Mouse (Mus musculus) kidney, adult 2 months (tissue): ENCODE measurements around the gene Gemin7.

ENCODE experiments used
- CTCF ChIP-seq: fragments of 200-500 bp; conservative IDR thresholded peaks from 2 replicates; pipeline ENCODE4 v1.5.1; 2011; ENCODE audit warnings: low read depth, mild to moderate bottlenecking, control low read depth, low read length, moderate library complexity, mixed read lengths; ENCODE audit not compliant: insufficient read depth, insufficient read length
- POLR2A ChIP-seq: fragments of 200-500 bp; IDR thresholded peaks from one replicate; pipeline ENCODE4 v1.6.1; 2011; ENCODE audit warnings: low read depth, low read length, control low read depth

DNA sequence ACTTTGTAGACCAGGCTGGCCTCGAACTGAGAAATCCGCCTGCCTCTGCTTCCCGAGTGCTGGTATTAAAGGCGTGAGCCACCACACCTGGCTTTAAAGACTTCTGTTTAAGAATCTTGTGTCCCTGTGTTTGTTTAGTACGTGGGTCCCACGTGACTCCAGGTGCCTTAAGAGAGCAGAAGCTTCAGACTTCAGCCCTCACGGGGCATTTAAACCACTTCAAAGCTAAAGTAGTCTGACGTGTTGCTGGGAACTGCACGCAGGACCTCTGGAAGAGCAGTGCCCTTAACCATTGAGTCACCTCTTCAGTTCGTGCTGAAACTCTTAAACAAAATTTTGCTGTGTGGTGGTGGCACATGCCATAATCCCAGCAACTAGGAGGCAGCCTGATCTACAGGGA lies 28.0 kb downstream of the Gemin7 start:
- TF ChIP-seq CTCF (no peak), POLR2A (no peak)
